Mouse (Mus musculus): ENCODE measurements around the gene Wdsub1.

DNA sequence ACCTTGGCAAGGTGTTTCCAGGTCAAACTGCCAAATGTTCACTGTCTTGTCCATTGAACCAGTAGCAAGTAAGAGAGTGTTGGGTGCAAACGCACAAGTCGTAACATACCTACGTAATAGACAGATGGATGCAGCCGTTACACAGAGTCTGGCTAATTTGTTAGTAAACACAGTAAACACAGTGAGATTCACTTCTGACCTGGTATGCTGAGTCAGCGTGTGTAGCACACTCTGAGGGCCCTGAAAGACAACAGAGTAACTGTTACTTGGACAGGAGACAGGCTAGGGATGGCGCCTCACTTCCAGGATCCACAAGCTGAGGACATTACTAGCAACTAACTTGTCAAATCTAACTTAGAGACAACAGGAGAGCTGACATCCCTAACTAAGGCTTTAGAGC lies 19.8 kb downstream of the Wdsub1 start:
- no peak for TF ChIP-seq CTCF (IDR thresholded peaks at IDR 0.05; ENCODE audit: borderline replicate concordance, insufficient read depth, low read length)
- TF ChIP-seq POLR2A (IDR thresholded peaks at IDR 0.05; ENCODE audit: low read depth, low read length), result no peak

All from embryonic fibroblast, embryonic 13.5 days (primary cell).